Mouse (Mus musculus) thymus, adult 2 months (tissue): Measurements from ENCODE around the gene Hmg20b. TPM values are rescaled to one million over a fixed set of nuclear protein-coding genes. Genes with fewer than 3 reads are reported as not detected.
A peak's percentile ranks its signal among the peaks of the same experiment; 100 is the strongest.

Experiments
- DNase-seq: peaks from one replicate; pipeline ENCODE4 v3.0.0; 2021
- H3K27ac ChIP-seq: fragments of 200-500 bp; 2 replicates; pipeline ENCODE4 v1.5.1; 2012; ENCODE audit warnings: low read length, control low read depth; ENCODE audit not compliant: control insufficient read depth, insufficient read depth
- H3K27me3 ChIP-seq: fragments of 200-500 bp; 2 replicates; pipeline ENCODE4 v1.6.1; 2012; ENCODE audit warnings: mild to moderate bottlenecking, low read length, moderate library complexity, mixed read lengths; ENCODE audit not compliant: control insufficient read depth, insufficient read depth
- H3K36me3 ChIP-seq: fragments of 200-500 bp; 2 replicates; pipeline ENCODE4 v1.6.1; 2012; ENCODE audit warnings: mild to moderate bottlenecking, low read length, moderate library complexity; ENCODE audit not compliant: control insufficient read depth, insufficient read depth
- H3K4me1 ChIP-seq: fragments of 200-500 bp; replicated peaks from 2 replicates; pipeline ENCODE4 v1.6.1; 2012; ENCODE audit warnings: low read length; ENCODE audit not compliant: control insufficient read depth, insufficient read depth
- H3K4me3 ChIP-seq: fragments of 200-500 bp; 2 replicates; pipeline ENCODE4 v1.5.1; 2012; ENCODE audit warnings: mild to moderate bottlenecking, low read length, control low read depth, moderate library complexity; ENCODE audit not compliant: control insufficient read depth, insufficient read depth
- CTCF ChIP-seq: fragments of 200-500 bp; IDR thresholded peaks from 2 replicates; pipeline ENCODE4 v1.5.1; 2012; ENCODE audit warnings: mild to moderate bottlenecking, control low read depth, low read length, moderate library complexity, borderline replicate concordance; ENCODE audit not compliant: control insufficient read depth, poor library complexity, insufficient read depth; ENCODE audit errors: extremely low read depth
- POLR2A ChIP-seq: fragments of 200-500 bp; IDR thresholded peaks from 2 replicates; pipeline ENCODE4 v1.6.1; 2012; ENCODE audit warnings: mild to moderate bottlenecking, low read length, control low read depth, moderate library complexity; ENCODE audit not compliant: control insufficient read depth, poor library complexity, insufficient read depth; ENCODE audit errors: extremely low read depth
- WGBS: fragments of 180-500 bp; shearing (Covaris S2); methylation state at CpG from one replicate; pipeline ENCODE4 v1.1.7; 2018; 5-methylcytosine and 5-hydroxymethylcytosine counted together
- polyA plus RNA-seq: library from polyadenylated mRNA; depleted of rRNA; stranded (reverse); fragments of >200 nt; gene quantifications from 2 replicates; pipeline ENCODE4 v1.2.3, GENCODE M21; 2012

Hmg20b gene
- polyA plus RNA-seq, 1 experiment, result 199 TPM

DNA sequence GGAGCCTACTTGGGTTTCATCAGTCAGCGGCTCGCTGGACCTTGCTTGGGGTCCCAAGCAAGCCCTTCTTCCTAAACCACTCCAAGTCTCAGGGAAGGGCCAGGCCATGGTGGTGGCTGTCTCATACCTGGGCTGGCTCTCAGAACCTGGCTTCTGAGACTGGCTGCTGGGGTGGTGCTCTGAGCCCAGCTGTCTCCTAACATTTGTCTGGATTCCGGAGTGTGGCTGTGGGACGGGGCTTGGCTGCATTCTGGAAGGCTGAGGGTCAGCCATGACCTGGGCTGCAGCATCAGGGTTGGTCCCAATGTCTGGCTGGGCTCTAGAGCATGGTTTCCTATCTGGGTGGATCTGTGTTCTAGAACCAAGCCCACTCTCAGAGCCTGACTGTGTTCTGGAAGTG, 13.7 kb downstream of the Hmg20b start:
- peaks cover 18% of the 10 kb centered on the region for H3K4me1 ChIP-seq
- no peak overlapping the region for H3K4me3 ChIP-seq
- H3K27me3 ChIP-seq, result no peaks in the 10 kb centered on the region
- TF ChIP-seq CTCF (no peak), POLR2A (no peak)
- no peak for DNase-seq
- H3K36me3 ChIP-seq, result peaks cover 31% of the 10 kb centered on the region
- 98% methylated on average over 4 of the region's 4 CpGs for WGBS
- no peak overlapping the region for H3K27ac ChIP-seq

DNA sequence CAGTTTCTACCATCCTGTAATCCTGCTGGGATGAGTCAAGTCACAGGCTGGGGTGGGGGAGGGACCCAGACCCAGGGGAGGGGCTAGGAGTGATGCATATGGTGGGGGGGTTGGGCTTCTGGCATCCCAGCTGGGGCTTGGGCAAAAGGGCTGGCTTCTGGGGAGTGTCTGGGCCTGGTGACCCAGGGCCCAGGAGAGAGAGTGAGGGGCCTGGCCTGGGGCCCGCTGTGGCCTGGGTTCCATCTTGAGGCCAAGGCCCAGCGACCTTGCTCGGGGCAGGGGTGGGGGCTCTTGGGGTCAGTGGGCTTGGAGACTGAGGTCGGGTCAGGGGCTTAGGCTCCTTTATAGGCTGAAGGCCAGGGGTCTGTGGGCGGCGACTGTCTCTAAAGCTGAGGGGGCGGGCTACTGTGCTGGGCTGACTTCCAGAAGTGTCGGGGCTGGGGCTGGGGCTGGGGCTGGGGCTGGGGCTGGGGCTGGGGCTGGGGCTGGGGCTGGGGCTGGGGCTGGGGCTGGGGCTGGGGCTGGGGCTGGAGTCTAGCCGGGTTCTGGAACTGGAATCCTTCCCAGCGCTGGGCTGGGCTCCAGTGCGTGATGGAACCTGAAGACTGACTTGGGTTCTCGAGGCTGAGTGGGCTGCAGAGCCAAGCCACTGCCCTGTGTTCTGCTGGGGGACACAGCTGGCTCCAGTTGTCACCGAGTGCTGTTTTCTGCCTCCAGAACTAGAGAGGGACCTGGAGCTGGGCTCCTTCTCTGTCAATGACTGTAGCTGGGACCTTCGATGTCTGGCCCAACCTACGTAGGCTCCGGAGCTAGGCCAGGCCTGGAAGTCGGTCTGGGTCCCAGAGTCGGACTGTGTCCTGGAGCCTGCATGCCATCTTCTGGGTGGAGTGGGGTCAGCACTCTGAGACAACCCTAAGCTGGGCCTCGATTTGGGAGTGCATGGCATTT, 14.6 kb downstream of the Hmg20b start:
- Histone ChIP-seq H3K36me3 (peaks cover 32% of the 10 kb centered on the region), H3K4me3 (no peak overlapping the region), H3K4me1 (peaks cover 22% of the 10 kb centered on the region), H3K27me3 (no peaks in the 10 kb centered on the region), H3K27ac (no peak overlapping the region)
- WGBS, result 90% methylated on average over 19 of the region's 19 CpGs
- TF ChIP-seq CTCF, result no peak
- TF ChIP-seq POLR2A, result no peak
- DNase-seq, result no peak

- TF ChIP-seq CTCF (no peak), POLR2A (no peak)
- Histone ChIP-seq H3K36me3 (peaks cover 32% of the 10 kb centered on the region), H3K27ac (no peak overlapping the region), H3K4me1 (peaks cover 35% of the 10 kb centered on the region), H3K4me3 (no peak overlapping the region), H3K27me3 (no peaks in the 10 kb centered on the region)
- no peak for DNase-seq
- WGBS, result 96% methylated on average over 11 of the region's 11 CpGs
Measured at GRCm38 (mm10) chr10:81334324-81334723, 16.0 kb downstream of the Hmg20b start.

- TF ChIP-seq POLR2A, result no peak
- TF ChIP-seq CTCF, result no peak
- Histone ChIP-seq H3K27ac (no peak overlapping the region), H3K4me3 (no peak overlapping the region), H3K4me1 (peaks cover 52% of the 10 kb centered on the region), H3K27me3 (no peaks in the 10 kb centered on the region), H3K36me3 (peaks cover 32% of the 10 kb centered on the region)
- DNase-seq, result no peak
- 92% methylated on average over 29 of the region's 29 CpGs for WGBS
Measured at GRCm38 (mm10) chr10:81332277-81332676, 18.0 kb downstream of the Hmg20b start.

GRCm38 (mm10) chr10:81330007-81330406, 20.3 kb downstream of the Hmg20b start:
- no peak for DNase-seq
- peak overlapping the region; percentile 68 for H3K4me3 ChIP-seq
- H3K4me1 ChIP-seq, result peaks cover 64% of the 10 kb centered on the region
- peak; percentile 12; the same call in 1 of the 2 replicates for TF ChIP-seq POLR2A
- no peak for TF ChIP-seq CTCF
- H3K27ac ChIP-seq, result peak overlapping the region; percentile 96
- 22% methylated on average over 4 of the region's 4 CpGs for WGBS
- H3K27me3 ChIP-seq, result no peaks in the 10 kb centered on the region
- peaks cover 49% of the 10 kb centered on the region for H3K36me3 ChIP-seq

DNA sequence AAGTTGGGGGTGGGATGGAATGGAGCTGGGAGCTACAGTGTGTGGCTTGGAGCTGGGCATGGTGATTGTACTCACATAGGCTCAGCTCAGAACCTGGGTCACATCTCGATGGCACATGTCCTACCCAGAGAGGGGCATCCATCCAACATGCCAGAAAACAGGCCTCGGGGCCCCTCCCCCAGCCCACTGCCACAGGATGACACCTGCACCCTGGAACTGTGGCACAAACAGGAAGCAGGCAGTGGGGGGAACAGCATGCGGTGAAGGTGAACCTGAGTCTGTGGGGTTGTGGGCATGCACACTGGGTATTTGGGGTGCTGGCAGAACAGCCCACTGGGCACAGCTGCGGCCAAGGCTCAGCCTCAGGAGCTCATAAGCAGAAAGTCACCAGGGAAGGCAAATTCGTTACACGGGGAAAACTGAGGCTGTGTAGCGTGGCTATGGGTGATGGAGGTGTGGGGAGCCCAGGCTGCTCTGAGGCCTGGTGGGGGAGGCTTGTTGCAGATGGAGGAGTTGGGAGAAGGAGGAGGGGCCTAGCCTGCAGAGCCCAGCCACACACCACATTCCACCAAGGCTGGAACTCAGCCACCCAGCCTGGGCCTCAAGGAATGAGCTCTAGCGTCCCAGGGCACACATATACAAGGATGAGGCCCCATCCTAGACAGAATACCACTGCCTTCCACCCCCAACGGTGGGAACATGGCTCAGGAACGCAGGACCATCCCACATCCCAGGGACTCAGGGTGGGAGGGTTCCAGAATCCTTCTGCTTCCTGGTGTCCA, 20.9 kb downstream of the Hmg20b start:
- no peak for TF ChIP-seq CTCF
- TF ChIP-seq POLR2A, result peak; percentile 26; the same call in 1 of the 2 replicates
- WGBS, result 9% methylated on average over 10 of the region's 10 CpGs
- no peaks in the 10 kb centered on the region for H3K27me3 ChIP-seq
- peaks cover 61% of the 10 kb centered on the region for H3K4me1 ChIP-seq
- peak overlapping the region; percentile 68 for H3K4me3 ChIP-seq
- H3K27ac ChIP-seq, result peak overlapping the region; percentile 96
- peak; percentile 91 for DNase-seq
- H3K36me3 ChIP-seq, result peaks cover 49% of the 10 kb centered on the region
